ENCODE assay signal across 17 mouse cellular contexts in the genomic region with DNA sequence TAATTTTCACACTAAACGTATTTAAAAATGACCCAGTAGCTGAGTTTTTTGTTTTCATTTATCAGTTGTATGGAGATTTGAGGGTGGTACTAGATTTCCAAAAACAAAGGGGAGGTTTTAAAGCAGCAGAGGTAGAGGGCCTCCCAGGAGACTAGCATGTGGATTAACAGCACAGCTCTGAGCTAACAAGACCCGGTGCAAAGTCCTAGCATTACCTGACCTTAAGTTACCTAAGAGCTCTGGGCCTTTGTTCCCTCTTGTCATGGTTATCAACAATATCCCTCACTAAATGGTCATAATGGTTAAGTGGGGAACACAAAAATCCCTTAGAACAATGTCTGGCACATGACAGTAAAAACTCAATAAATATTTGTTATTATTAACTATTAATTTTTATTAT.
"Had no signal": no experiment of that assay in that cellular context is flagged by ENCODE, and none has a peak within 500 bp of the region (broad histone marks: within the 10 kb centered on the region; RNA-seq: fewer than 3 reads in every experiment).

No protein-coding gene starts in this region.

- H3K9ac ChIP-seq: lung, embryonic 15.5 days; midbrain, embryonic 13.5 days; midbrain, embryonic 15.5 days; neural tube, embryonic 12.5 days; stomach, embryonic 15.5 days had no signal

- H3K4me3 ChIP-seq: lung, embryonic 15.5 days; megakaryocyte, embryonic 14.5 days; midbrain, embryonic 13.5 days; midbrain, embryonic 15.5 days; neural tube, embryonic 12.5 days; stomach, embryonic 15.5 days had no signal

- H3K4me1 ChIP-seq: lung, embryonic 15.5 days; midbrain, embryonic 13.5 days; midbrain, embryonic 15.5 days; neural tube, embryonic 12.5 days; stomach, embryonic 15.5 days had no signal

- H3K27ac ChIP-seq: lung, embryonic 15.5 days; macrophage; midbrain, embryonic 13.5 days; midbrain, embryonic 15.5 days; neural tube, embryonic 12.5 days; stomach, embryonic 15.5 days; stomach, postnatal 0 days had no signal

- H3K27me3 ChIP-seq: lung, embryonic 15.5 days; megakaryocyte, embryonic 14.5 days; midbrain, embryonic 13.5 days; midbrain, embryonic 15.5 days; neural tube, embryonic 12.5 days; stomach, embryonic 15.5 days had no signal

- ATAC-seq: lung, postnatal 0 days; midbrain, embryonic 13.5 days; midbrain, embryonic 15.5 days had no signal

- H3K9me3 ChIP-seq: lung, embryonic 15.5 days; midbrain, embryonic 13.5 days; midbrain, embryonic 15.5 days; neural tube, embryonic 12.5 days; stomach, embryonic 15.5 days had no signal

- H3K4me2 ChIP-seq: lung, embryonic 15.5 days; midbrain, embryonic 11.5 days; midbrain, embryonic 13.5 days; midbrain, embryonic 15.5 days; neural tube, embryonic 12.5 days; stomach, embryonic 15.5 days had no signal

- DNase-seq: lung, adult 2 months; lung, postnatal 14 days; lung, postnatal 36 days; right cerebral cortex, postnatal 14 days; thymus, adult 2 months; thymus, postnatal 25 days; thymus, postnatal 4 days had no signal
